Mouse (Mus musculus) hindbrain, postnatal 0 days (tissue): ENCODE measurements around the gene Agtpbp1. TPM values are rescaled to one million over a fixed set of nuclear protein-coding genes. Genes with fewer than 3 reads are reported as not detected.
A peak's percentile ranks its signal among the peaks of the same experiment; 100 is the strongest.

Source experiments
- ATAC-seq: fragments of 200-750 bp; cut with Nextera tagmentation; 2 replicates; pipeline ENCODE4 v1.8.0; 2017; ENCODE audit warnings: mild to moderate bottlenecking, moderate TSS enrichment, moderate library complexity
- DNase-seq: peaks from one replicate; pipeline ENCODE4 v3.0.0-alpha.2; 2015; ENCODE audit warnings: low spot score
- H3K27ac ChIP-seq: fragments of 300-500 bp; sonication (generic); 2 replicates; pipeline ENCODE4 v1.5.1; 2014; ENCODE audit warnings: mild to moderate bottlenecking
- H3K27me3 ChIP-seq: fragments of 300-500 bp; sonication (generic); 2 replicates; pipeline ENCODE4 v1.6.1; 2014; ENCODE audit warnings: low read length, mixed read lengths; ENCODE audit not compliant: insufficient read depth
- H3K36me3 ChIP-seq: fragments of 300-500 bp; sonication (generic); 2 replicates; pipeline ENCODE4 v1.6.1; 2014; ENCODE audit warnings: low read length, mixed read lengths; ENCODE audit not compliant: insufficient read depth
- H3K4me1 ChIP-seq: fragments of 300-500 bp; sonication (generic); 2 replicates; pipeline ENCODE4 v1.6.1; 2014; ENCODE audit warnings: antibody characterized with exemption, low read length, mixed read lengths; ENCODE audit not compliant: insufficient read depth
- H3K4me2 ChIP-seq: fragments of 300-500 bp; sonication (generic); 2 replicates; pipeline ENCODE4 v1.6.1; 2014; ENCODE audit warnings: low read depth, mild to moderate bottlenecking, low read length, moderate library complexity, mixed read lengths
- H3K4me3 ChIP-seq: fragments of 300-500 bp; sonication (generic); 2 replicates; pipeline ENCODE4 v1.5.1; 2014; ENCODE audit warnings: low read length
- H3K9ac ChIP-seq: fragments of 300-500 bp; sonication (generic); replicated peaks from 2 replicates; pipeline ENCODE4 v1.6.1; 2014; ENCODE audit warnings: mild to moderate bottlenecking, low read length, moderate library complexity, mixed read lengths
- H3K9me3 ChIP-seq: fragments of 300-500 bp; sonication (generic); 2 replicates; pipeline ENCODE4 v1.6.1; 2016; ENCODE audit warnings: low read length, mixed read lengths
- CTCF ChIP-seq: IDR thresholded peaks from 2 replicates; pipeline ENCODE4 v1.5.1; 2016; ENCODE audit warnings: antibody characterized with exemption, control low read depth, low read depth
- WGBS: fragments of 180-500 bp; shearing (Covaris S2); extraction: QIAGEN DNeasy Blood & Tissue Kit; methylation state at CpG from one replicate; pipeline ENCODE4 v1.1.7; 2014; 5-methylcytosine and 5-hydroxymethylcytosine counted together
- polyA plus RNA-seq: library from polyadenylated mRNA; unstranded; fragments of >200 nt; fragmentation: Nextera tagmentation; extraction: Ambion mirVana; gene quantifications from 2 replicates; pipeline ENCODE4 v1.2.1, GENCODE M21; 2015
- total RNA-seq: library from RNA; depleted of rRNA; stranded (reverse); fragments of >200 nt; gene quantifications from 2 replicates; pipeline ENCODE4 v1.2.3, GENCODE M21; 2014

Gene Agtpbp1
- total and polyA plus RNA-seq, 2 experiments from 2014 or later: 65.6 to 128 TPM

DNA sequence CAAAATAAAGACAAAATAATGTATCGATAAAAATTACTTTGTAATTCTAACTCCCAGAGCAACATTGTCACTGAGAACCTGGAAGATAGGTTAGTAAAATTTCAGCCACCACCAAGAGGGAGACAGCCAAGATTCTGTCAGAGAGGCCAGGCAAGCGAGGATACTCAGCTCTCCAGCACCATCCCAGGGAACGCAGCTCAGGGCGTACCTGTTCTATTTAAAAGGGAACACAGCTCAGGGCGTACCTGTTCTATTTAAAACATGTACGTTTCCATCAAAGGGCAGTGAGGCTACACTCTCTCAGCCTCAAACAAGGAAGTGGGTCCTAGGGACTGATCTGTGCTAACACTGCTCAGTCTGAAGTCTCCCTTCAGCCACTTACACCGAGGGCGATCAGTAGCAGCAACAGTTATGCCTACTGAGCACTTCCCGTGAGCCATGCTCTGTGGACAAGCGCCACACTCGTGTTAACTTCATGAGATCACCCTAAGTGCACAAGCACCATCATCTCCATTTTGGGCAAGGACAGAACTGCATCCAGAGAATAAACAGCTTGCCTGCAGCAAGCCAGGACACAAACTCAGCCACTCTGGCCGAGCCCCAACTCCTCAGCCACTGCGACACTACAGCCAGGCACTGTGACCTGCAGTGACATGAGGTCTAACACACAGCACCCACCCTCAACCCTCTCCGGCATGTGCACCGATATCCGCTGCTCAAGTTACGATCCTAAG lies 30.1 kb downstream of the Agtpbp1 start:
- peak overlapping the region; percentile 95 for H3K4me2 ChIP-seq
- H3K27me3 ChIP-seq: no peaks in the 10 kb centered on the region
- H3K4me1 ChIP-seq: peaks cover 13% of the 10 kb centered on the region
- DNase-seq (no peak), ATAC-seq (no peak)
- no peak for TF ChIP-seq CTCF
- WGBS: 72% methylated on average over 17 of the region's 17 CpGs
- H3K9me3 ChIP-seq: no peaks in the 10 kb centered on the region
- H3K9ac ChIP-seq: 0 out of 2 replicates have a peak overlapping the region, but pooled peaks have one; percentile 7
- H3K36me3 ChIP-seq: no peaks in the 10 kb centered on the region
- H3K4me3 ChIP-seq: peak overlapping the region; percentile 83
- H3K27ac ChIP-seq: no peak overlapping the region

DNA sequence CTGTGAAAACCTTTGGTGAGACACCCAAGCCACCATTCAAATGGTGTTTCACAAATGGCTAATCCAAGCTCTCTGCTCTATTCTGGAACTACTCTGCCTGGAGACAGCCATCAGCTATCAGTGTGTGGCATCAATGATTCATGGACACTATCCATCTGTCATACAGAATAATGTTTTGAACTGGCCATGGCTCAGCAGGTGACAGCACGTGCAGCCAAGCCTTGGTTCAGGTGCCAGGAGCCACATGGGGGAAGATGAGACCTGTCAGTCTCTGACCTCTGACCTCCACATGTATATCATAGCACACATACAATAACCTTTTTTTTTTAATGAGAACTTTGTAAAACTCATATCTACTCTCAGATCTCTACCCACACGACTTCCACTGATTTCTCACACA lies 32.3 kb downstream of the Agtpbp1 start:
- peak; percentile 36 for DNase-seq
- no peaks in the 10 kb centered on the region for H3K9me3 ChIP-seq
- peaks cover 13% of the 10 kb centered on the region for H3K4me1 ChIP-seq
- H3K4me3 ChIP-seq: no peak overlapping the region
- 58% methylated on average over 2 of the region's 2 CpGs for WGBS
- H3K9ac ChIP-seq: no peak overlapping the region
- no peaks in the 10 kb centered on the region for H3K27me3 ChIP-seq
- no peak overlapping the region for H3K4me2 ChIP-seq
- no peak for TF ChIP-seq CTCF
- no peaks in the 10 kb centered on the region for H3K36me3 ChIP-seq
- no peak for ATAC-seq
- no peak overlapping the region for H3K27ac ChIP-seq

DNA sequence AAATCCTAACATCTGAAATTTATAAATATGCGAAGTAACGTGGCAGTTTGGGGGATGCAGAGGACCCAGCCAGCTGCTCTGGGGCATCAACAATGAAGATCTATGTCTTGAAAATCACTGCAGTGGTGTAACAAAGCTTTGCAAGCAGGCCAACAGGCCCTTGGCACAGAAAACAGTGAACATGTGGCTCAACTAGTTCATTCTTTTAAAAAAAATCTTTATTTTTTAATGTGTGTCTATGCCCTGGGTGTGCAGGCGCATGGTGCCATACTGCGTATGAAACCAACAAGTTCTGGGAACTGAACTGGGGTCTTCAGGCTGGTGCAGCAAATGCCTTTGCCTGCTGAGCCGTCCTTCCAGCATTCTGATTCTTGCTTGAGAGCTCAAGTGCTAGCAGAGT lies 32.7 kb downstream of the Agtpbp1 start:
- WGBS: 75% methylated on average over 5 of the region's 5 CpGs
- no peak for TF ChIP-seq CTCF
- Histone ChIP-seq H3K27ac (no peak overlapping the region), H3K9ac (no peak overlapping the region), H3K9me3 (no peaks in the 10 kb centered on the region), H3K4me3 (no peak overlapping the region), H3K36me3 (no peaks in the 10 kb centered on the region), H3K27me3 (no peaks in the 10 kb centered on the region), H3K4me1 (peaks cover 17% of the 10 kb centered on the region), H3K4me2 (no peak overlapping the region)
- DNase-seq (no peak), ATAC-seq (no peak)

DNA sequence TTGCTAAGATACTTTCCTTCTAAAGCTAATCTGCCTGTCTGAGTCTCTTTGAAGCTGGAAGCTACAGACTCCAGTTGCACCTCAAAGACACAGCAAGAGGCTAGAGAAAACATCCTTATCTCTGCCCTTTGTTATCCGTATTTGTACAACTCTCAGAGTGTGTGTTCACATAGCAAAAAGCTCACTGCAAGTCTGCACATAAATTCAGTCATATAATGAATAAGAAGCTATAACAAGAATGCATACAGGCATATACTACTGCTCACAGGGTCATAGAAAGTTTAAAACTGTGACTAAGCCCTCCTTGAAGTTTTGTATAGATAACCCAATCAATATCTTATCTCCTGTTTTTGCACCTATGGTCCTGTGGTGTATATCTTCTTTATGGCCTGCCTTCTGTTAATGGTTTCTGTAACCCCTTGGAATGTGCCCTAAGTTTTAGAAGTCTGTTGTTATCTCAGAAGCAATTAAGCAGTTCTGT lies 35.7 kb downstream of the Agtpbp1 start:
- no peak for TF ChIP-seq CTCF
- H3K9me3 ChIP-seq: no peaks in the 10 kb centered on the region
- no peak overlapping the region for H3K4me2 ChIP-seq
- no peaks in the 10 kb centered on the region for H3K27me3 ChIP-seq
- H3K4me1 ChIP-seq: peaks cover 6% of the 10 kb centered on the region; the same call in 1 of the 2 replicates
- no peak overlapping the region for H3K9ac ChIP-seq
- H3K27ac ChIP-seq: no peak overlapping the region
- ATAC-seq: no peak
- no peak overlapping the region for H3K4me3 ChIP-seq
- H3K36me3 ChIP-seq: no peaks in the 10 kb centered on the region
- WGBS: 77% methylated on average over 1 of the region's 1 CpGs
- DNase-seq: no peak

DNA sequence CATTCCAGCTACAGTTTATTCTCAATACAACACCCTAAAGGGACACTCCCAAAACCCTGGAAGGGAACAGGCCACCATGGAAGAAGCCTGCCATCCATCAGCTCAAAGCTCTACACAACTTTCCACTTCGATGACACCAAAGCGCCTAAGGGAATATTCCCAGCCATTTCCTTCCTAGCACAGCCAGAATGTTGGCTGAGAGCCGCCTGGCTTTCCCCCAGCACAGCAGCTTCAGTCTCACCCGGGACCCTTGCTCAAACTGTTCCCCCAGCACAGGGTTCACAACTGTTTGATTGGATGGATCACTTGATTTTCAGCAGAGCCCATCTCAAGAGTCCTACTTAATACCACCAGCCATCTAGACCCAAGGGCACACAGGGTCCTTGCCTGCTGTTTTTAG lies 37.3 kb downstream of the Agtpbp1 start:
- no peaks in the 10 kb centered on the region for H3K27me3 ChIP-seq
- H3K9ac ChIP-seq: no peak overlapping the region
- H3K36me3 ChIP-seq: no peaks in the 10 kb centered on the region
- no peak overlapping the region for H3K27ac ChIP-seq
- TF ChIP-seq CTCF: no peak
- DNase-seq (peak; percentile 57), ATAC-seq (no peak)
- H3K4me2 ChIP-seq: no peak overlapping the region
- H3K9me3 ChIP-seq: no peaks in the 10 kb centered on the region
- 57% methylated on average over 4 of the region's 4 CpGs for WGBS
- no peak overlapping the region for H3K4me3 ChIP-seq
- H3K4me1 ChIP-seq: peaks cover 6% of the 10 kb centered on the region; the same call in 1 of the 2 replicates

DNA sequence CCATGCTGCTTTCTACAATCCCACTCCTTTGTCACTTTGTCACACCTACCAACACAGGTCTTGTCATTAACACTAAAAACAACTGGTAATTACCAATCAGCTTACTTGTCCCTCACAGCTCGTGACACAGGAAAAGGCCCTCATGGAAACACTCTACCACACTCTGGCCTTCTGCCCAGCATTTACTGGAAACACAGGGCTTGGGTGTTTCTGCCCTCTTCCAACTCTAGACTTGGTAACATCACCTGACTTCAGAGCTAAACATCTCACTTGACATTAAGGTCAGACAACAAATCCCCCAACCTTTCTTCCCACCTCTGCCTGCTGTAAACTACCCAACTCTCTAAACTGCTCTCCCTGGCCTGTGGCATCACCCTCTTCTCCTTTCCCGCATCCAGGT lies 37.9 kb downstream of the Agtpbp1 start:
- no peaks in the 10 kb centered on the region for H3K27me3 ChIP-seq
- H3K4me1 ChIP-seq: peaks cover 6% of the 10 kb centered on the region; the same call in 1 of the 2 replicates
- TF ChIP-seq CTCF: no peak
- no peak overlapping the region for H3K9ac ChIP-seq
- no peak for ATAC-seq
- no peak overlapping the region for H3K4me2 ChIP-seq
- WGBS: 69% methylated on average over 2 of the region's 2 CpGs
- no peaks in the 10 kb centered on the region for H3K36me3 ChIP-seq
- no peak overlapping the region for H3K27ac ChIP-seq
- no peak for DNase-seq
- H3K4me3 ChIP-seq: no peak overlapping the region
- H3K9me3 ChIP-seq: no peaks in the 10 kb centered on the region

DNA sequence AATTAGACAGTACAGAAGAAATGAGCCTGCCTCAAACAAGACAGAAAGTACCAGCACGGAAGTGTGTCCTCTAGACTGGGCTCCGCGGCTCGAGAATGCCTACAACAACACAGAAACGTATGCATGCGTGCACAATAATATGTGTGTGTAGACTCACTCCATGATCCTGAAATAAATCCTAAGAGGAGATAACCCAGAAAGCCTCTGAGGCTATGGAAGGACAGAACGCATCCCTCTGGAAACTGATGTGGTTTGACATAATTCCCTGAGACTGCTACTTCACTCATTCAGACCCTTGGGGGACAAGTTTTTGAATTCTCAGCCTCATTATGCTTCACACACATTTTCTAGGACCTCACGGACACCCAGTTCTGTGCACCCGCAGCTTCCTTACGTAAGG lies 42.6 kb downstream of the Agtpbp1 start:
- Histone ChIP-seq H3K4me1 (peaks cover 4% of the 10 kb centered on the region; the same call in 1 of the 2 replicates), H3K27ac (no peak overlapping the region), H3K36me3 (no peaks in the 10 kb centered on the region), H3K9me3 (no peaks in the 10 kb centered on the region), H3K4me2 (no peak overlapping the region), H3K27me3 (no peaks in the 10 kb centered on the region), H3K9ac (no peak overlapping the region), H3K4me3 (no peak overlapping the region)
- no peak for TF ChIP-seq CTCF
- WGBS: 89% methylated on average over 10 of the region's 10 CpGs
- ATAC-seq (no peak), DNase-seq (no peak)
